Mouse (Mus musculus): ENCODE data around the gene Cdkn2aipnl. TPM values are rescaled to one million over a fixed set of nuclear protein-coding genes. Genes with fewer than 3 reads are reported as not detected.

Gene Cdkn2aipnl
- polyA plus RNA-seq, 1 experiment from 2014 or later, result 141 TPM

DNA sequence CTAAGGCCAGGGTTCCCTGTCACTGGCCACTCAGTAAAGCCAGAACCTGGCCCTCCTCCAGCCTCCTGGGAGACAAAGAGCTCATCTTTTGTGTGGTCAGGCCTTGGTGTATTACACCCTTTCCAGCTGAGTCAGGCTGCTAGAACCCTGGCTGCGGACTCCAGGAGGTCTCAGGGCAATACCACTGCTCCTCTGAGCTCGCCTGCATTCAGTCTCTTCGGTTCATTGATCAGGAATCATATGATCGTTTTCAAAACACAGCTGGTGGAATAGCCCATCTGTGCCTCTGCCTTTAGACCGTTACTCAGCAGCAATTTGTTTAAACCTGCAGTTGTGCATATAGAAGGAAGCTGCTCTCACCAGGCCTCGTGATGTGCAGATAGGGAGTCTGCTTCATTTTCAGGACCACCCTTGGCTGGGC lies 30.1 kb upstream of the Cdkn2aipnl start:
- H3K4me1 ChIP-seq, result 0 out of 2 replicates have a peak, but pooled peaks cover 4% of the 10 kb centered on the region
- no peaks in the 10 kb centered on the region for H3K9me3 ChIP-seq (replicated peaks)
- 84% methylated on average over 6 of the region's 6 CpGs for WGBS
- no peak overlapping the region for H3K27ac ChIP-seq
- no peaks in the 10 kb centered on the region for H3K36me3 ChIP-seq
- H3K27me3 ChIP-seq (ENCODE audit: low read depth, poor library complexity, severe bottlenecking), result no peaks in the 10 kb centered on the region
- DNase-seq (ENCODE audit: low spot score), result no peak
- no peak overlapping the region for H3K4me3 ChIP-seq

GRCm38 (mm10) chr11:51938817-51939589 lies 28.5 kb upstream of the Cdkn2aipnl start:
- no peaks in the 10 kb centered on the region for H3K9me3 ChIP-seq (replicated peaks)
- no peak overlapping the region for H3K27ac ChIP-seq
- no peak for DNase-seq (ENCODE audit: low spot score)
- H3K4me1 ChIP-seq, result peaks cover 16% of the 10 kb centered on the region
- WGBS, result 84% methylated on average over 12 of the region's 12 CpGs
- no peaks in the 10 kb centered on the region for H3K27me3 ChIP-seq (ENCODE audit: low read depth, poor library complexity, severe bottlenecking)
- no peak overlapping the region for H3K4me3 ChIP-seq
- H3K36me3 ChIP-seq, result no peaks in the 10 kb centered on the region

- H3K9me3 ChIP-seq (replicated peaks), result no peaks in the 10 kb centered on the region
- no peak overlapping the region for H3K4me3 ChIP-seq
- no peak for DNase-seq (ENCODE audit: low spot score)
- H3K4me1 ChIP-seq, result peaks cover 16% of the 10 kb centered on the region
- H3K36me3 ChIP-seq, result no peaks in the 10 kb centered on the region
- H3K27me3 ChIP-seq (ENCODE audit: low read depth, poor library complexity, severe bottlenecking), result no peaks in the 10 kb centered on the region
- WGBS, result 86% methylated on average over 8 of the region's 8 CpGs
- H3K27ac ChIP-seq, result no peak overlapping the region
Observed at GRCm38 (mm10) chr11:51939590-51939955, 27.9 kb upstream of the Cdkn2aipnl start.

DNA sequence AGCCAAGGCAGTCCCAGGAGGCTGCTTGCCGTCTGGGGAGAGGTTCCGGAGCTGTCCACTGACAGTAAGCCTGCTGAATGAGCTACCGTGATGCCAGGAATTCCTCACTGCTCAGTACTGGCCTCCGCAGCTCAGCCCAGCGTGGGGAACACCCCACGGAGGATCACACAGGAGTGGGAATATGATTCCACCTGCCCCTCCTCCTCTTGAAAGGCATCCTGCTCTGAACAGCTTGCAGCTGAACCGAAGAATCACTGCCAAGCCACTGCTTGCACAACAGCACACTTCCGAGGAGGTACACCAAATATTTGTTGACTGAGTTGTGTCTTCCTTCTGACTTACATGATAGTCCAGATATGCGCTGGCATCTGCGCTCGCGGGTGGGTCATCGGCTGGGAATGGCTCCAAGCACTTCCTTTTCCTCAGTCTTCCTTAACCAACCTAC lies 26.9 kb upstream of the Cdkn2aipnl start:
- H3K4me1 ChIP-seq, result peaks cover 24% of the 10 kb centered on the region
- no peaks in the 10 kb centered on the region for H3K36me3 ChIP-seq
- 0 out of 2 replicates have a peak, but pooled peaks cover 7% of the 10 kb centered on the region for H3K27me3 ChIP-seq (ENCODE audit: low read depth, poor library complexity, severe bottlenecking)
- H3K4me3 ChIP-seq, result no peak overlapping the region
- no peak overlapping the region for H3K27ac ChIP-seq
- no peak for DNase-seq (ENCODE audit: low spot score)
- 74% methylated on average over 13 of the region's 13 CpGs for WGBS
- H3K9me3 ChIP-seq (replicated peaks), result no peaks in the 10 kb centered on the region

GRCm38 (mm10) chr11:51942602-51943499 lies 24.6 kb upstream of the Cdkn2aipnl start:
- WGBS, result 71% methylated on average over 15 of the region's 15 CpGs
- H3K27ac ChIP-seq, result no peak overlapping the region
- DNase-seq (ENCODE audit: low spot score), result no peak

DNA sequence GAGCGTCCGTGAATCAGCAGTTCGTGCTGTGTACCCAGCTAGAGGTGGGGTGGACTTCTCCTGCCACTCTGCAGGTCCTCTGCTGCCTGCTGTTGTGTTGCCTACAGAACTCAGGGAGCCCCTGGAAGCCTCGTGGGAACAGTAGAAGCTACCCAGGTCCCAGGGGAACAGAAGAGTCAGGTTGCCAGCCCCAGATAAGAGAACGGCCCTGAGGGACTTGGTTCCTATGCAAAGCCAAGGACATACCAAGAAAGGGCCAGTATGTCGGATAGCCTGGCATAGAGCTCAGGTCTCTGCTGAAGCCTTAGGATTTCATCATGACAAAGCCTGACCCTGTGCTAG lies 24.0 kb upstream of the Cdkn2aipnl start:
- Histone ChIP-seq H3K4me3 (no peak overlapping the region), H3K27ac (no peak overlapping the region), H3K9me3 (replicated peaks) (no peaks in the 10 kb centered on the region), H3K27me3 (ENCODE audit: low read depth, poor library complexity, severe bottlenecking) (0 out of 2 replicates have a peak, but pooled peaks cover 7% of the 10 kb centered on the region), H3K4me1 (peaks cover 26% of the 10 kb centered on the region), H3K36me3 (no peaks in the 10 kb centered on the region)
- 71% methylated on average over 6 of the region's 6 CpGs for WGBS
- DNase-seq (ENCODE audit: low spot score), result no peak

More at GRCm38 (mm10) chr11:51942602-51943499, 24.6 kb upstream of the Cdkn2aipnl start:
- no peaks in the 10 kb centered on the region for H3K9me3 ChIP-seq (replicated peaks)
- peaks cover 26% of the 10 kb centered on the region for H3K4me1 ChIP-seq
- H3K27me3 ChIP-seq (ENCODE audit: low read depth, poor library complexity, severe bottlenecking), result 0 out of 2 replicates have a peak, but pooled peaks cover 7% of the 10 kb centered on the region
- no peaks in the 10 kb centered on the region for H3K36me3 ChIP-seq
- H3K4me3 ChIP-seq, result no peak overlapping the region

DNA sequence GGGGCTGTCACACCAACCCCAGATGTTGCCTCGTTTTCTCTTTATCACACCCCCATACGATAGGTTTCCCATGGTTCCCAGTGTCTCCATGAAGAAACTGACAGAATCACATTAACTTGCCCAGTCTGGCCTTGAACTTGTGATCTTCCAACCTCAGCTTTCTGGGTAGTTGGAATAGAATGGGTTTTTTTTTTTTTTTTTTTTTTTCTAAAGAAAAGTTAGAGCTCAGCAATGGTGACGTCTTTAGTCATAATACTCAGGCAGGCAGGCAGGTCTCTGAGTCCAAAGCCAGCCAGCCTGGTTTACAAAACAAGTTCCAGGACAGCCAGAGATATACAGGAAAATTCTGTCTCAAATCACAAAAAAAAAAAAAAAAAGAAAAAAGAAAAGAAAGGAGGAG lies 23.2 kb upstream of the Cdkn2aipnl start:
- peaks cover 22% of the 10 kb centered on the region for H3K4me1 ChIP-seq
- 87% methylated on average over 3 of the region's 3 CpGs for WGBS
- H3K27me3 ChIP-seq (ENCODE audit: low read depth, poor library complexity, severe bottlenecking), result 0 out of 2 replicates have a peak, but pooled peaks cover 7% of the 10 kb centered on the region
- H3K9me3 ChIP-seq (replicated peaks), result no peaks in the 10 kb centered on the region
- no peak for DNase-seq (ENCODE audit: low spot score)
- H3K36me3 ChIP-seq, result no peaks in the 10 kb centered on the region
- no peak overlapping the region for H3K27ac ChIP-seq
- H3K4me3 ChIP-seq, result no peak overlapping the region

GRCm38 (mm10) chr11:51945548-51945947 lies 21.9 kb upstream of the Cdkn2aipnl start:
- no peak for DNase-seq (ENCODE audit: low spot score)
- 24% methylated on average over 8 of the region's 8 CpGs for WGBS

DNA sequence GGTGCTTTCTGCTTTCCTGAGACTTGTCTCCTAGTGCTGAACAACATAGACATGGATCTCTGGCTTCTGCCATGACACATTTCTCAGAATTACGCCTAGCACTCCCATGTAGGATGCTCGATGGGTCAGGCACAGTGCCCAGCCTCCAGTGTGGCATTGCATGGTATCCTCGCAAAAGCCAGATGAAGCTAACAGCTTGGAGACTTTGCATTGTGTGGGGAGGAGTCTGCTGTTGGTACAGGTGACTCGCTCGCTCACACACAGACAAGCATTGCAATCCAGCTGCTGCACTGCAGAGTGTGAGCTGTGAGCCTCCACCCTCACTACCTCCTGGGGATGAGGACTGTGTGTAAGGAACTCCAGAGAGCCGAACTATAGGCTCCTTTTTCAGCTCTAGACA lies 21.3 kb upstream of the Cdkn2aipnl start:
- Histone ChIP-seq H3K27ac (no peak overlapping the region), H3K27me3 (ENCODE audit: low read depth, poor library complexity, severe bottlenecking) (0 out of 2 replicates have a peak, but pooled peaks cover 7% of the 10 kb centered on the region)
- WGBS, result 83% methylated on average over 6 of the region's 6 CpGs

More at GRCm38 (mm10) chr11:51945548-51945947, 21.9 kb upstream of the Cdkn2aipnl start:
- Histone ChIP-seq H3K9me3 (replicated peaks) (no peaks in the 10 kb centered on the region), H3K27ac (no peak overlapping the region), H3K4me1 (peaks cover 22% of the 10 kb centered on the region), H3K4me3 (no peak overlapping the region), H3K27me3 (ENCODE audit: low read depth, poor library complexity, severe bottlenecking) (0 out of 2 replicates have a peak, but pooled peaks cover 7% of the 10 kb centered on the region), H3K36me3 (no peaks in the 10 kb centered on the region)

DNA sequence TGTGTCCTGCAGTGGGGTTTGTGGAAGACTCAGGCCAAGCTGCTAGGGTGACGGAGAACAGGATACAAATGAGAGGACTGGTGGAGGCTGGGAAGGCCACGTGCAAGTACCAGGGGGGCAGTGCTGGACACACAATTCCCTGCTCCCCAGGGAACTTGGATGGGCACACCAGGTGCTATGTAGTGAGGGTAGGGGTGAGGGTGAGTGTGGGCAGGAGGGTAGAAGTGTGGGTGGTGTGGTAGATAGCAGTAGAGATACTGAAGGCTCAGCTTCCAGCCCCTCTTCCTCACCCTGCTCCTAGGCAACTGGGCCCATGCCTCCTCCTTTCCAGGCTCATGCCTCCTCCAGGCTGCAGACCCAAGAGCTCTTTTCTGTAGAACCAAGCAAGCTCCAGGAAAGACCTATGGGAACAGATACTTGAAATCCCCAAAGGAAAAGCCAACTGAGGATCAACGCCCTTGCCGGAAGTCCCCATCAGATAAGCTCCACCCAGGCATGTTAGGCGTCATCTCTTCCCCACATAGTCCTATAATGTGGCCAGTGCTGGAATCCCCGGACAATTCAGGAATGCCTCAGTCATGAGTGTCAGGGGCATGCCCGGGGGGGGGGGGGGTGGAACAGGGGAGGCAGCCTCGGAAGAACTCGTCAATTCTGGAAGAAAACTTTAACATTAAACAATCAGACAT lies 18.2 kb upstream of the Cdkn2aipnl start:
- 84% methylated on average over 9 of the region's 9 CpGs for WGBS
- Histone ChIP-seq H3K4me3 (no peak overlapping the region), H3K36me3 (no peaks in the 10 kb centered on the region), H3K27me3 (ENCODE audit: low read depth, poor library complexity, severe bottlenecking) (0 out of 2 replicates have a peak, but pooled peaks cover 7% of the 10 kb centered on the region), H3K9me3 (replicated peaks) (no peaks in the 10 kb centered on the region), H3K4me1 (peaks cover 10% of the 10 kb centered on the region), H3K27ac (no peak overlapping the region)
- DNase-seq (ENCODE audit: low spot score), result no peak

More for the DNA sequence above, 21.3 kb upstream of the Cdkn2aipnl start:
- Histone ChIP-seq H3K9me3 (replicated peaks) (no peaks in the 10 kb centered on the region), H3K36me3 (no peaks in the 10 kb centered on the region), H3K4me3 (no peak overlapping the region), H3K4me1 (peaks cover 22% of the 10 kb centered on the region)
- DNase-seq (ENCODE audit: low spot score), result no peak

DNA sequence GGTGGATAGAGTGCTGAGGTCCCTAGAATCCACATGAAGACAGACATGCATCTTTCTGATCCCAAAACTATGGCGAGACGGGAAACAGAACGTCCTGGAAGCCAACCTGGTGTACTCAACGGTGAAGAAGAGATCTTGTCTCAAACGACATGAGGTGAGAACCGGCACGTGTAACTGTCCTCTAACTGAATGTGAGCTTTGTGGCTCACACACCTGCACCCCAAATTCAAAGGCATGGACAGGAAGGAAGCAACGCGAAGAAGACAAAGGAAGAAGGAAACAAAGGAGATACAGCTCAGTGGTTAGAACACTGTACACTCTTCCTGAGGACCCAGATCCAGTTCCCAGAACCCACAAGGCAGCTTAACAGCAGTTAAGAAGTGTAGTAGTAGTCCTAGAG lies 17.5 kb upstream of the Cdkn2aipnl start:
- H3K9me3 ChIP-seq (replicated peaks), result no peaks in the 10 kb centered on the region
- DNase-seq (ENCODE audit: low spot score), result no peak
- 0 out of 2 replicates have a peak, but pooled peaks cover 5% of the 10 kb centered on the region for H3K27me3 ChIP-seq (ENCODE audit: low read depth, poor library complexity, severe bottlenecking)
- no peaks in the 10 kb centered on the region for H3K36me3 ChIP-seq
- peaks cover 8% of the 10 kb centered on the region for H3K4me1 ChIP-seq
- 92% methylated on average over 9 of the region's 9 CpGs for WGBS
- H3K4me3 ChIP-seq, result no peak overlapping the region
- no peak overlapping the region for H3K27ac ChIP-seq

- Histone ChIP-seq H3K9me3 (replicated peaks) (no peaks in the 10 kb centered on the region), H3K27me3 (ENCODE audit: low read depth, poor library complexity, severe bottlenecking) (no peaks in the 10 kb centered on the region), H3K4me1 (no peaks in the 10 kb centered on the region), H3K36me3 (no peaks in the 10 kb centered on the region), H3K4me3 (no peak overlapping the region), H3K27ac (no peak overlapping the region)
- 57% methylated on average over 5 of the region's 5 CpGs for WGBS
- no peak for DNase-seq (ENCODE audit: low spot score)
Observed at GRCm38 (mm10) chr11:51951861-51952420, 15.5 kb upstream of the Cdkn2aipnl start.

All from limb, embryonic 10.5 days (tissue).